Mouse (Mus musculus) lung, postnatal 0 days (tissue): ENCODE measurements around the gene Ero1l. TPM values are rescaled to one million over a fixed set of nuclear protein-coding genes. Genes with fewer than 3 reads are reported as not detected.

Experiments
- ATAC-seq: fragments of 200-750 bp; cut with Nextera tagmentation; 2 replicates; pipeline ENCODE4 v1.8.0; 2017; ENCODE audit warnings: moderate library complexity
- DNase-seq: peaks from one replicate; pipeline ENCODE4 v3.0.0-alpha.2; 2016; ENCODE audit warnings: low spot score
- H3K27ac ChIP-seq: fragments of 300-500 bp; sonication (generic); 2 replicates; pipeline ENCODE4 v1.5.1; 2014; ENCODE audit warnings: antibody characterized with exemption, mild to moderate bottlenecking, low read length, mixed read lengths
- H3K27me3 ChIP-seq: fragments of 300-500 bp; sonication (generic); replicated peaks from 2 replicates; pipeline ENCODE4 v1.6.1; 2014; ENCODE audit warnings: low read length, mixed read lengths; ENCODE audit not compliant: insufficient read depth
- H3K36me3 ChIP-seq: fragments of 300-500 bp; sonication (generic); 2 replicates; pipeline ENCODE4 v1.6.1; 2014; ENCODE audit warnings: low read length, mixed read lengths; ENCODE audit not compliant: insufficient read depth
- H3K4me1 ChIP-seq: fragments of 300-500 bp; sonication (generic); 2 replicates; pipeline ENCODE4 v1.6.1; 2014; ENCODE audit warnings: antibody characterized with exemption, low read depth, low read length, mixed read lengths; ENCODE audit not compliant: insufficient read depth
- H3K4me2 ChIP-seq: fragments of 300-500 bp; sonication (generic); replicated peaks from 2 replicates; pipeline ENCODE4 v1.6.1; 2014; ENCODE audit warnings: low read depth, mild to moderate bottlenecking, low read length, moderate library complexity, mixed read lengths
- H3K4me3 ChIP-seq: fragments of 300-500 bp; sonication (generic); 2 replicates; pipeline ENCODE4 v1.5.1; 2014; ENCODE audit warnings: low read depth, low read length
- H3K9ac ChIP-seq: fragments of 300-500 bp; sonication (generic); replicated peaks from 2 replicates; pipeline ENCODE4 v1.6.1; 2014; ENCODE audit warnings: low read depth, mild to moderate bottlenecking
- H3K9me3 ChIP-seq: fragments of 300-500 bp; sonication (generic); 2 replicates; pipeline ENCODE4 v1.6.1; 2016; ENCODE audit warnings: low read length, mixed read lengths
- CTCF ChIP-seq: IDR thresholded peaks from 2 replicates; pipeline ENCODE4 v1.5.1; 2016; ENCODE audit warnings: antibody characterized with exemption, mild to moderate bottlenecking
- EP300 ChIP-seq: IDR thresholded peaks from 2 replicates; pipeline ENCODE4 v1.6.1; 2016; ENCODE audit warnings: antibody characterized with exemption, mild to moderate bottlenecking, control low read depth
- WGBS: fragments of 180-500 bp; shearing (Covaris S2); extraction: QIAGEN DNeasy Blood & Tissue Kit; methylation state at CpG from one replicate; pipeline ENCODE4 v1.1.7; 2014; 5-methylcytosine and 5-hydroxymethylcytosine counted together
- polyA plus RNA-seq: library from polyadenylated mRNA; unstranded; fragments of >200 nt; fragmentation: Nextera tagmentation; extraction: Ambion mirVana; gene quantifications from 2 replicates; pipeline ENCODE4 v1.2.1, GENCODE M21; 2015

Ero1l gene
- polyA plus RNA-seq, 1 experiment from 2014 or later = 24.5 TPM

DNA sequence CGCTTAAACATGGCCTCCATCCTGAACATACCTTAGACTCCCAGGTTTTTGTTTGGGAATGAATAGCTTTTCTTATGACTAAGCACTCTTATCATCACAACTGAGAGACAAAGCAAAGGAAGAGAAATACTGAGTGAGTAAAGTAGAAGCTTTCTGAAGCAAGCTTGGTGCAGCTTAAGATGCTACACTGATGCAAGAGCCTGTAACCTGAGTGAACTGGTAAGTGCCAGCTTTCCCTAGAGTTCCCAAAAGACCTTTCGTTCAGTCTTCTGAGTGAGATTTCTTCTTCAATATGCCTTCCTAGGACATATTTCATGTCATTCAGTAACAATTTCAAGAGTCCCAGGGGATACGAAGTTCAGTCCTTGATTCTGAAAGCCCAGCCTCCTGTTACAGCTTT, 2.5 kb upstream of the Ero1l start:
- H3K36me3 ChIP-seq = no peaks in the 10 kb centered on the region
- no peak overlapping the region for H3K4me2 ChIP-seq
- DNase-seq = no peak
- H3K9me3 ChIP-seq = no peaks in the 10 kb centered on the region
- TF ChIP-seq EP300 (no peak), CTCF (no peak)
- H3K27ac ChIP-seq = no peak overlapping the region
- H3K4me3 ChIP-seq = no peak overlapping the region
- no peak for ATAC-seq
- WGBS = 73% methylated on average over 3 of the region's 3 CpGs
- peaks cover 8% of the 10 kb centered on the region; the same call in 1 of the 2 replicates for H3K4me1 ChIP-seq
- H3K9ac ChIP-seq = no peak overlapping the region
- H3K27me3 ChIP-seq = no peaks in the 10 kb centered on the region

DNA sequence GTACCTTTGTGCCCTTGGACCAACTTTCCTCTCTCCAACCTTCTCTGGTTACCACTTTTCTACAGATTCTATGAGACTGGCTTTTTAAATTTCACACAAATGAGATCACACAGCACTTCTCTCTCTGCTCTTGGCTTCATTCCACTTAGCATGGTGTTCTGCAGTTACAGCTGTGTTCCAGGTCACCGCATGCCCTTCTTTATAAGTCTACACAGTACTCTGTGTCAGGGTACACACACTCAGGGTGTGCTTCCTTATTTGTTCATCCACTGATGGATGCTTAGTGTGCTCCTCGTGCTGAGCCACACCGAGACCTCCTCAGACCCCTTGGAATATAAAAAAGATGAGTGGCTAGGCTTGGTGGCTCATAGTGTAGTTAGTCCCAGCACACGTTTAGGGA, 1.5 kb upstream of the Ero1l start:
- H3K4me2 ChIP-seq = no peak overlapping the region
- H3K36me3 ChIP-seq = no peaks in the 10 kb centered on the region
- H3K9ac ChIP-seq = no peak overlapping the region
- no peak for ATAC-seq
- H3K9me3 ChIP-seq = no peaks in the 10 kb centered on the region
- no peaks in the 10 kb centered on the region for H3K27me3 ChIP-seq
- no peak overlapping the region for H3K4me3 ChIP-seq
- TF ChIP-seq EP300 = no peak
- no peak for TF ChIP-seq CTCF
- WGBS = 63% methylated on average over 4 of the region's 4 CpGs
- H3K27ac ChIP-seq = no peak overlapping the region
- DNase-seq = peak; percentile 40
- peaks cover 12% of the 10 kb centered on the region; the same call in 1 of the 2 replicates for H3K4me1 ChIP-seq

DNA sequence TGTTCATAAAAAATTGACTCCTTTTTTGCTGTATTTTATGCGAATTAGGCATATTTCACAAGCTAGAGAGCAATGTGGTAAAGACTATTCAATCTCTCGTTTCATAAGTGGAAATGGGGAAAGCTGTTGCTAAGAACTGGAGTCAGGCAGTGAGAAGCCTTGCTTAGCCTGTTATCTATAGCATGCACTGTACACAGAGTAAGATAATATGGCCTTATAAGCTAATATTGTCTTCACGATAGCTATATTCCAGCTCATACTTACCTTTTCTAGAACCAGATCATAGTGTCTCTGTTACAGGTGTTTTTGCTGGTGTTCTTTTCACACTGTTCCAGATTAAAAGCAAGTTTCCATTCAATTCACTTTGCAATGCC, 653 bp upstream of the Ero1l start:
- Histone ChIP-seq H3K4me3 (no peak overlapping the region; the same call in 1 of the 2 replicates), H3K27ac (no peak overlapping the region), H3K9ac (no peak overlapping the region), H3K4me1 (peaks cover 12% of the 10 kb centered on the region; the same call in 1 of the 2 replicates), H3K4me2 (peak overlapping the region; percentile 74; the same call in 1 of the 2 replicates), H3K36me3 (no peaks in the 10 kb centered on the region), H3K27me3 (no peaks in the 10 kb centered on the region), H3K9me3 (no peaks in the 10 kb centered on the region)
- no peak for TF ChIP-seq CTCF
- TF ChIP-seq EP300 = no peak
- WGBS = 50% methylated on average over 3 of the region's 3 CpGs
- ATAC-seq (no peak), DNase-seq (peak; percentile 33)

DNA sequence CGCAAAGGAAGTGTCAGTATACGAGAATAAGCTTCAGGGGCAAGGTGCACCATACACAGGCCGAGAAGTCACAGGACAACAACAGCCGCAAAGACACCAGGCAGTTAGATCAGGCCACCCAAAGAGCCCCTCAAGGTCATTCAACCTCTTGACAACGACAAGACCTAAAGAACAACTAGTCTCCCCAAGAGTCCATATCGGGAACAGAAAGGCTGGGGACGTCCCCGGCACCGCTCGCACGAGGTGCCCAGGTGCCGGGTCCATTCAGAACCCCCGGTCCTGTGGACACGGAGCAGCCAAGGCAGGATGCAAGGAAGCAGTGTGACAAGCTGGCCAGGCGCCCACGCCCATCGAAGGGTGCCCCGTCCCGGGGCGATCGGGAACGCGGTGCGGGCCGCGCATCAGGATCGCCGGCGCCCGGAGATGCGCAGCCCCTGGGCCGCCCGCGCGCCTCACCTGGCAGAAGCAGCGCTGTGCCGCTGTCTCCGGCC, 605 bp downstream of the Ero1l start:
- H3K27ac ChIP-seq = peak overlapping the region; percentile 79
- DNase-seq (no peak), ATAC-seq (peak; percentile 56)
- H3K9me3 ChIP-seq = no peaks in the 10 kb centered on the region
- H3K4me1 ChIP-seq = peaks cover 12% of the 10 kb centered on the region; the same call in 1 of the 2 replicates
- peak overlapping the region; percentile 76 for H3K9ac ChIP-seq
- WGBS = 0% methylated on average over 14 of the region's 38 CpGs
- TF ChIP-seq CTCF (no peak), EP300 (no peak)
- H3K36me3 ChIP-seq = no peaks in the 10 kb centered on the region
- H3K4me2 ChIP-seq = peak overlapping the region; percentile 74
- no peaks in the 10 kb centered on the region for H3K27me3 ChIP-seq
- peak overlapping the region; percentile 88 for H3K4me3 ChIP-seq

DNA sequence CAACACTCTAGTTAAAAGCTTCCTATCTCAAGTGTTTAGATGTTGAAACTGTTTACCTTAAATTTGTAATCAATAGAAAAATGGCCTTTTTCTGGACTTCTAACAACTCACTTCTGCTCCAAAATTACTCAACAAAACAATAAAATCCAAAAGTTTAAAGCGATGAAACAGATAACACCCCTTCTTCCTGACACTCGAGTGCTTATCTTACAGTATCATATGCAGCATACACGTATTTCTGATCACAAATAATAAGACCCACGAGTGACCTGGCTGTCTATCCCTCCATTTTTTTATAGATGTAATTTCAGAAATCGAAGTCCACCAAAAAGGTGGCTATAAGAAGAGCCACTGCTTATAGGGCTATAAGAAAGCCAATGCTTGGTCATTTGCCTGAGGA, 1.6 kb downstream of the Ero1l start:
- Histone ChIP-seq H3K9me3 (no peaks in the 10 kb centered on the region), H3K4me3 (no peak overlapping the region), H3K27ac (no peak overlapping the region), H3K36me3 (no peaks in the 10 kb centered on the region), H3K4me1 (peaks cover 12% of the 10 kb centered on the region; the same call in 1 of the 2 replicates), H3K9ac (no peak overlapping the region), H3K27me3 (no peaks in the 10 kb centered on the region), H3K4me2 (peak overlapping the region; percentile 74)
- DNase-seq = no peak
- TF ChIP-seq EP300 (no peak), CTCF (no peak)
- 61% methylated on average over 5 of the region's 5 CpGs for WGBS
- no peak for ATAC-seq

DNA sequence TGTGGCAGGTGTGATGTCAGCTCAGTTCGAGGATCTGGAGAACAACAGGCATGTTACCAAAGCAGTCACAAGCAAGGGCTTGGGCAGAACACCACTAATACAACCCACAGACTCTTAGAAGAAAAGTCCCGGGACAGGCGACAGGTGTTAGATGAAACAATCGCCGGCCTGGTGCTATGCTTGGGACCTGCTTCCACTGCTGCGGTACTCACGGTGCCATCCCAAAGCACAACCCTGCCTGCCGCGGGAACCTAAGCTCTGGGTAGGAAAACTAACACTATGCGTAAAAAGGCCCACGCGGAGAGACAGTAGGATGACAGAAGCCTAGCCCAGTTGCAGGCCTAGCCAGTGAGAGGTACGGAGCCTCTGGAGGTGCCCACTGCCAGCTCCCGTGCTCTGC, 8.5 kb downstream of the Ero1l start:
- no peaks in the 10 kb centered on the region for H3K9me3 ChIP-seq
- no peak overlapping the region for H3K9ac ChIP-seq
- ATAC-seq (no peak), DNase-seq (no peak)
- no peak overlapping the region for H3K4me3 ChIP-seq
- WGBS = 89% methylated on average over 14 of the region's 14 CpGs
- no peaks in the 10 kb centered on the region for H3K4me1 ChIP-seq
- TF ChIP-seq CTCF (no peak), EP300 (no peak)
- no peak overlapping the region for H3K4me2 ChIP-seq
- H3K36me3 ChIP-seq = no peaks in the 10 kb centered on the region; the same call in 1 of the 2 replicates
- H3K27ac ChIP-seq = no peak overlapping the region
- no peaks in the 10 kb centered on the region for H3K27me3 ChIP-seq

DNA sequence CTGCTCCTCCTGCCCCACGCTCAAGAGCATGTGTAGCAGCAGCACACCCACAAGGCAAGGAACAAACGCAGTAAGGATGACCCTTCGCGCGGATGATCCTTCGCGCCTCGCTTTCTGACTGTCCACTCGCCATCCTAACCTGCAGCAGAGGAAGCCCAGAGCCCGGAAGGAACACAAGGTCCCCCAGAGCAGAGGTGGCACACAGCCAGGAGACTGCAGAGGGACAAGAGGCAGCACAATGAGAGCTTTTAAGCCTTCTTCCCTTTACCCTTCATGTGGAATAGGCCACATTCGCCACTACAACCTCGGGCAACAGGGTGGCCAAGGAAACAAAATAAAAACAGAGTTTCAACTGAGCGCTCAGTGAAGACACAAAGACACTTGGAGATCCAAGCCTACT, 8.9 kb downstream of the Ero1l start:
- ATAC-seq = no peak
- H3K27ac ChIP-seq = no peak overlapping the region
- no peaks in the 10 kb centered on the region for H3K9me3 ChIP-seq
- no peak overlapping the region for H3K4me2 ChIP-seq
- H3K4me3 ChIP-seq = no peak overlapping the region
- TF ChIP-seq EP300 = no peak
- no peak for TF ChIP-seq CTCF
- no peaks in the 10 kb centered on the region for H3K4me1 ChIP-seq
- H3K9ac ChIP-seq = no peak overlapping the region
- DNase-seq = no peak
- H3K27me3 ChIP-seq = no peaks in the 10 kb centered on the region
- 76% methylated on average over 13 of the region's 13 CpGs for WGBS
- no peaks in the 10 kb centered on the region; the same call in 1 of the 2 replicates for H3K36me3 ChIP-seq
